Mouse (Mus musculus): ENCODE results near the gene Hamp2. TPM values are rescaled to one million over a fixed set of nuclear protein-coding genes. Genes with fewer than 3 reads are reported as not detected.
"Not testable (repeated sequence)": the region's sequence is repeated elsewhere in the genome, so short reads cannot be mapped to it uniquely, and the experiment has no call there.

The Hamp2 gene
- polyA plus RNA-seq (2012; rRNA removed): 15.6 and 18.2 TPM in 2 replicates

GRCm38 (mm10) chr7:30924581-30924980 is at the start of gene Hamp2:
Hamp2 (minus strand) TSS chr7:30924681.
- H3K4me1 ChIP-seq (ENCODE audit: control insufficient read depth, insufficient read depth, insufficient read length); H3K27me3 ChIP-seq (ENCODE audit: control insufficient read depth, insufficient read depth, low read length); H3K4me3 ChIP-seq (ENCODE audit: extremely low read depth, insufficient read depth, insufficient read length); H3K27ac ChIP-seq (ENCODE audit: insufficient read depth, low read length); H3K36me3 ChIP-seq (ENCODE audit: control insufficient read depth, insufficient read depth, low read length); DNase-seq (ENCODE audit: low read depth in 1 of 2, low spot score in 2 of 2): not testable (repeated sequence)
- 89% methylated on average over 2 of the region's 2 CpGs for WGBS

- Histone ChIP-seq H3K27ac (ENCODE audit: insufficient read depth, low read length) (no peak within 1 kb of the TSS), H3K4me1 (ENCODE audit: control insufficient read depth, insufficient read depth, insufficient read length) (peaks cover 8% of the 10 kb centered on the region; the same call in 1 of the 2 replicates), H3K27me3 (ENCODE audit: control insufficient read depth, insufficient read depth, low read length) (peaks cover 3% of the 10 kb centered on the region; the same call in 1 of the 2 replicates), H3K4me3 (ENCODE audit: extremely low read depth, insufficient read depth, insufficient read length) (peak within 1 kb of the TSS; percentile 53), H3K36me3 (ENCODE audit: control insufficient read depth, insufficient read depth, low read length) (no peaks in the 10 kb centered on the region)
- peak; percentile 80 to 88 for DNase-seq (ENCODE audit: low read depth in 1 of 2, low spot score in 2 of 2)
- under 1% methylated on average over 37 of the region's 37 CpGs for WGBS
- TF ChIP-seq CTCF (IDR thresholded peaks at IDR 0.05; ENCODE audit: extremely low read depth, insufficient read depth, insufficient read length, insufficient replicate concordance) (peak; percentile 95), POLR2A (IDR thresholded peaks at IDR 0.05; ENCODE audit: low read depth, low read length) (no peak)
Observed at GRCm38 (mm10) chr7:30973501-30974289, 49.2 kb upstream of the Hamp2 start, which contains the start of gene Fam187b. Fam187b (plus strand) TSS chr7:30973790.

- no peak for TF ChIP-seq CTCF (IDR thresholded peaks at IDR 0.05; ENCODE audit: extremely low read depth, insufficient read depth, insufficient read length, insufficient replicate concordance)
- TF ChIP-seq POLR2A (IDR thresholded peaks at IDR 0.05; ENCODE audit: low read depth, low read length): no peak
- DNase-seq (ENCODE audit: low read depth in 1 of 2, low spot score in 2 of 2): no peak
- H3K27ac ChIP-seq (ENCODE audit: insufficient read depth, low read length): no peak within 1 kb of the TSS
- H3K36me3 ChIP-seq (ENCODE audit: control insufficient read depth, insufficient read depth, low read length): no peaks in the 10 kb centered on the region
- 3% methylated on average over 19 of the region's 19 CpGs for WGBS
- peaks cover 3% of the 10 kb centered on the region; the same call in 1 of the 2 replicates for H3K27me3 ChIP-seq (ENCODE audit: control insufficient read depth, insufficient read depth, low read length)
- peaks cover 8% of the 10 kb centered on the region; the same call in 1 of the 2 replicates for H3K4me1 ChIP-seq (ENCODE audit: control insufficient read depth, insufficient read depth, insufficient read length)
- H3K4me3 ChIP-seq (ENCODE audit: extremely low read depth, insufficient read depth, insufficient read length): peak within 1 kb of the TSS; percentile 53
Observed at GRCm38 (mm10) chr7:30973251-30973500, 48.7 kb upstream of the Hamp2 start, which contains the start of gene Lsr. Lsr (minus strand) TSS chr7:30973464.

GRCm38 (mm10) chr7:30972426-30973250 is 48.2 kb upstream of the Hamp2 start:
- peaks cover 8% of the 10 kb centered on the region; the same call in 1 of the 2 replicates for H3K4me1 ChIP-seq (ENCODE audit: control insufficient read depth, insufficient read depth, insufficient read length)
- no peak overlapping the region for H3K27ac ChIP-seq (ENCODE audit: insufficient read depth, low read length)
- TF ChIP-seq CTCF (IDR thresholded peaks at IDR 0.05; ENCODE audit: extremely low read depth, insufficient read depth, insufficient read length, insufficient replicate concordance): no peak
- TF ChIP-seq POLR2A (IDR thresholded peaks at IDR 0.05; ENCODE audit: low read depth, low read length): no peak
- no peak for DNase-seq (ENCODE audit: low read depth in 1 of 2, low spot score in 2 of 2)
- H3K4me3 ChIP-seq (ENCODE audit: extremely low read depth, insufficient read depth, insufficient read length): peak overlapping the region; percentile 20; the same call in 1 of the 2 replicates
- 28% methylated on average over 41 of the region's 41 CpGs for WGBS
- peaks cover 3% of the 10 kb centered on the region; the same call in 1 of the 2 replicates for H3K27me3 ChIP-seq (ENCODE audit: control insufficient read depth, insufficient read depth, low read length)
- no peaks in the 10 kb centered on the region for H3K36me3 ChIP-seq (ENCODE audit: control insufficient read depth, insufficient read depth, low read length)

GRCm38 (mm10) chr7:30971901-30972300 is 47.4 kb upstream of the Hamp2 start:
- H3K36me3 ChIP-seq (ENCODE audit: control insufficient read depth, insufficient read depth, low read length): no peaks in the 10 kb centered on the region
- WGBS: 94% methylated on average over 15 of the region's 15 CpGs
- no peak overlapping the region for H3K27ac ChIP-seq (ENCODE audit: insufficient read depth, low read length)
- peaks cover 8% of the 10 kb centered on the region; the same call in 1 of the 2 replicates for H3K4me1 ChIP-seq (ENCODE audit: control insufficient read depth, insufficient read depth, insufficient read length)
- no peak for DNase-seq (ENCODE audit: low read depth in 1 of 2, low spot score in 2 of 2)
- TF ChIP-seq POLR2A (IDR thresholded peaks at IDR 0.05; ENCODE audit: low read depth, low read length) (no peak), CTCF (IDR thresholded peaks at IDR 0.05; ENCODE audit: extremely low read depth, insufficient read depth, insufficient read length, insufficient replicate concordance) (no peak)
- no peak overlapping the region for H3K4me3 ChIP-seq (ENCODE audit: extremely low read depth, insufficient read depth, insufficient read length)
- peaks cover 3% of the 10 kb centered on the region; the same call in 1 of the 2 replicates for H3K27me3 ChIP-seq (ENCODE audit: control insufficient read depth, insufficient read depth, low read length)

- DNase-seq (ENCODE audit: low read depth in 1 of 2, low spot score in 2 of 2): no peak
- peaks cover 3% of the 10 kb centered on the region; the same call in 1 of the 2 replicates for H3K27me3 ChIP-seq (ENCODE audit: control insufficient read depth, insufficient read depth, low read length)
- no peaks in the 10 kb centered on the region for H3K36me3 ChIP-seq (ENCODE audit: control insufficient read depth, insufficient read depth, low read length)
- no peak overlapping the region for H3K27ac ChIP-seq (ENCODE audit: insufficient read depth, low read length)
- 86% methylated on average over 4 of the region's 4 CpGs for WGBS
- H3K4me3 ChIP-seq (ENCODE audit: extremely low read depth, insufficient read depth, insufficient read length): no peak overlapping the region
- H3K4me1 ChIP-seq (ENCODE audit: control insufficient read depth, insufficient read depth, insufficient read length): peaks cover 8% of the 10 kb centered on the region; the same call in 1 of the 2 replicates
- TF ChIP-seq CTCF (IDR thresholded peaks at IDR 0.05; ENCODE audit: extremely low read depth, insufficient read depth, insufficient read length, insufficient replicate concordance) (no peak), POLR2A (IDR thresholded peaks at IDR 0.05; ENCODE audit: low read depth, low read length) (no peak)
Observed at GRCm38 (mm10) chr7:30969174-30969573, 44.7 kb upstream of the Hamp2 start.

Data from spleen, adult 2 months (tissue).